Mouse (Mus musculus): Measurements from ENCODE around the gene Mthfr. TPM values are rescaled to one million over a fixed set of nuclear protein-coding genes. Genes with fewer than 3 reads are reported as not detected.

Mthfr gene
- polyA plus RNA-seq, 1 experiment from 2014 or later, result 11.2 TPM

GRCm38 (mm10) chr4:148015418-148015817 lies 23.5 kb upstream of the Mthfr start:
- H3K9me3 ChIP-seq (replicated peaks), result no peaks in the 10 kb centered on the region
- no peak overlapping the region for H3K9ac ChIP-seq
- no peak overlapping the region for H3K4me2 ChIP-seq
- H3K4me3 ChIP-seq, result no peak overlapping the region
- peaks cover 92% of the 10 kb centered on the region for H3K36me3 ChIP-seq
- no peaks in the 10 kb centered on the region for H3K4me1 ChIP-seq (replicated peaks)
- no peak overlapping the region for H3K27ac ChIP-seq
- 77% methylated on average over 10 of the region's 10 CpGs for WGBS
- no peak for ATAC-seq (replicated peaks; ENCODE audit: insufficient number of reproducible peaks, insufficient read depth, low FRiP score, low read depth)
- H3K27me3 ChIP-seq, result no peaks in the 10 kb centered on the region

GRCm38 (mm10) chr4:148016981-148017380 lies 21.9 kb upstream of the Mthfr start:
- Histone ChIP-seq H3K27ac (no peak overlapping the region), H3K4me1 (replicated peaks) (no peaks in the 10 kb centered on the region), H3K36me3 (peaks cover 92% of the 10 kb centered on the region), H3K9ac (no peak overlapping the region), H3K4me2 (no peak overlapping the region), H3K4me3 (no peak overlapping the region), H3K27me3 (no peaks in the 10 kb centered on the region), H3K9me3 (replicated peaks) (no peaks in the 10 kb centered on the region)
- no peak for ATAC-seq (replicated peaks; ENCODE audit: insufficient number of reproducible peaks, insufficient read depth, low FRiP score, low read depth)
- WGBS, result 73% methylated on average over 3 of the region's 3 CpGs

- H3K27me3 ChIP-seq, result no peaks in the 10 kb centered on the region
- ATAC-seq (replicated peaks; ENCODE audit: insufficient number of reproducible peaks, insufficient read depth, low FRiP score, low read depth), result no peak
- no peaks in the 10 kb centered on the region for H3K9me3 ChIP-seq (replicated peaks)
- H3K36me3 ChIP-seq, result peaks cover 92% of the 10 kb centered on the region
- no peak overlapping the region for H3K4me3 ChIP-seq
- WGBS, result 68% methylated on average over 2 of the region's 2 CpGs
- H3K4me1 ChIP-seq (replicated peaks), result no peaks in the 10 kb centered on the region
- no peak overlapping the region for H3K9ac ChIP-seq
- H3K27ac ChIP-seq, result no peak overlapping the region
- H3K4me2 ChIP-seq, result no peak overlapping the region
Observed at GRCm38 (mm10) chr4:148018410-148018809, 20.5 kb upstream of the Mthfr start.

- H3K27me3 ChIP-seq, result no peaks in the 10 kb centered on the region
- H3K9ac ChIP-seq, result no peak overlapping the region
- 83% methylated on average over 3 of the region's 3 CpGs for WGBS
- no peak overlapping the region for H3K4me3 ChIP-seq
- H3K4me1 ChIP-seq (replicated peaks), result no peaks in the 10 kb centered on the region
- no peaks in the 10 kb centered on the region for H3K9me3 ChIP-seq (replicated peaks)
- peaks cover 78% of the 10 kb centered on the region for H3K36me3 ChIP-seq
- ATAC-seq (replicated peaks; ENCODE audit: insufficient number of reproducible peaks, insufficient read depth, low FRiP score, low read depth), result no peak
- H3K4me2 ChIP-seq, result no peak overlapping the region
- no peak overlapping the region for H3K27ac ChIP-seq
Observed at GRCm38 (mm10) chr4:148024003-148024402, 14.9 kb upstream of the Mthfr start.

GRCm38 (mm10) chr4:148029297-148029696 lies 9.6 kb upstream of the Mthfr start:
- Histone ChIP-seq H3K9ac (no peak overlapping the region), H3K4me3 (no peak overlapping the region), H3K27me3 (no peaks in the 10 kb centered on the region), H3K9me3 (replicated peaks) (no peaks in the 10 kb centered on the region), H3K36me3 (peaks cover 39% of the 10 kb centered on the region), H3K4me2 (no peak overlapping the region), H3K4me1 (replicated peaks) (no peaks in the 10 kb centered on the region), H3K27ac (no peak overlapping the region)
- WGBS, result 93% methylated on average over 7 of the region's 7 CpGs
- ATAC-seq (replicated peaks; ENCODE audit: insufficient number of reproducible peaks, insufficient read depth, low FRiP score, low read depth), result no peak

GRCm38 (mm10) chr4:148030506-148030905 lies 8.4 kb upstream of the Mthfr start:
- no peak overlapping the region for H3K4me3 ChIP-seq
- 86% methylated on average over 5 of the region's 5 CpGs for WGBS
- no peak overlapping the region for H3K9ac ChIP-seq
- H3K4me1 ChIP-seq (replicated peaks), result no peaks in the 10 kb centered on the region
- ATAC-seq (replicated peaks; ENCODE audit: insufficient number of reproducible peaks, insufficient read depth, low FRiP score, low read depth), result no peak
- no peak overlapping the region for H3K27ac ChIP-seq
- no peaks in the 10 kb centered on the region for H3K9me3 ChIP-seq (replicated peaks)
- no peaks in the 10 kb centered on the region for H3K27me3 ChIP-seq
- H3K4me2 ChIP-seq, result no peak overlapping the region
- H3K36me3 ChIP-seq, result peaks cover 40% of the 10 kb centered on the region

GRCm38 (mm10) chr4:148033858-148034410 lies 4.9 kb upstream of the Mthfr start:
- Histone ChIP-seq H3K4me3 (no peak overlapping the region), H3K9ac (no peak overlapping the region), H3K4me1 (replicated peaks) (peaks cover 10% of the 10 kb centered on the region), H3K9me3 (replicated peaks) (no peaks in the 10 kb centered on the region), H3K36me3 (peaks cover 16% of the 10 kb centered on the region), H3K4me2 (no peak overlapping the region), H3K27me3 (no peaks in the 10 kb centered on the region), H3K27ac (no peak overlapping the region)
- ATAC-seq (replicated peaks; ENCODE audit: insufficient number of reproducible peaks, insufficient read depth, low FRiP score, low read depth), result no peak
- 83% methylated on average over 7 of the region's 7 CpGs for WGBS

- no peak overlapping the region for H3K4me3 ChIP-seq
- no peak for ATAC-seq (replicated peaks; ENCODE audit: insufficient number of reproducible peaks, insufficient read depth, low FRiP score, low read depth)
- H3K27me3 ChIP-seq, result no peaks in the 10 kb centered on the region
- no peak overlapping the region for H3K4me2 ChIP-seq
- H3K27ac ChIP-seq, result no peak overlapping the region
- H3K36me3 ChIP-seq, result peaks cover 10% of the 10 kb centered on the region; the same call in 1 of the 2 replicates
- H3K9me3 ChIP-seq (replicated peaks), result no peaks in the 10 kb centered on the region
- peaks cover 24% of the 10 kb centered on the region for H3K4me1 ChIP-seq (replicated peaks)
- WGBS, result 90% methylated on average over 3 of the region's 3 CpGs
- H3K9ac ChIP-seq, result no peak overlapping the region
Observed at GRCm38 (mm10) chr4:148035440-148035839, 3.4 kb upstream of the Mthfr start.

GRCm38 (mm10) chr4:148038079-148038599 lies 738 bp upstream of the Mthfr start:
- H3K4me2 ChIP-seq, result peak overlapping the region; percentile 76
- H3K27ac ChIP-seq, result peak overlapping the region; percentile 87
- 6% methylated on average over 26 of the region's 26 CpGs for WGBS
- H3K27me3 ChIP-seq, result no peaks in the 10 kb centered on the region
- peak overlapping the region; percentile 69 for H3K9ac ChIP-seq
- H3K4me1 ChIP-seq (replicated peaks), result peaks cover 46% of the 10 kb centered on the region
- H3K9me3 ChIP-seq (replicated peaks), result no peaks in the 10 kb centered on the region
- peaks cover 6% of the 10 kb centered on the region; the same call in 1 of the 2 replicates for H3K36me3 ChIP-seq
- ATAC-seq (replicated peaks; ENCODE audit: insufficient number of reproducible peaks, insufficient read depth, low FRiP score, low read depth), result no peak
- peak overlapping the region; percentile 81 for H3K4me3 ChIP-seq

- H3K27me3 ChIP-seq, result no peaks in the 10 kb centered on the region
- peak overlapping the region; percentile 83 for H3K27ac ChIP-seq
- H3K9me3 ChIP-seq (replicated peaks), result no peaks in the 10 kb centered on the region
- peak overlapping the region; percentile 85 for H3K4me2 ChIP-seq
- H3K4me3 ChIP-seq, result peak overlapping the region; percentile 81
- no peak for ATAC-seq (replicated peaks; ENCODE audit: insufficient number of reproducible peaks, insufficient read depth, low FRiP score, low read depth)
- peak overlapping the region; percentile 64 for H3K9ac ChIP-seq
- 22% methylated on average over 19 of the region's 19 CpGs for WGBS
- H3K4me1 ChIP-seq (replicated peaks), result peaks cover 52% of the 10 kb centered on the region
- peaks cover 13% of the 10 kb centered on the region for H3K36me3 ChIP-seq
Observed at GRCm38 (mm10) chr4:148039254-148040028, 564 bp downstream of the Mthfr start.

- Histone ChIP-seq H3K4me3 (peak overlapping the region; percentile 81), H3K27ac (peak overlapping the region; percentile 83), H3K4me2 (peak overlapping the region; percentile 85), H3K4me1 (replicated peaks) (peaks cover 52% of the 10 kb centered on the region), H3K36me3 (peaks cover 15% of the 10 kb centered on the region), H3K27me3 (no peaks in the 10 kb centered on the region), H3K9ac (peak overlapping the region; percentile 57), H3K9me3 (replicated peaks) (no peaks in the 10 kb centered on the region)
- 64% methylated on average over 15 of the region's 15 CpGs for WGBS
- no peak for ATAC-seq (replicated peaks; ENCODE audit: insufficient number of reproducible peaks, insufficient read depth, low FRiP score, low read depth)
Observed at GRCm38 (mm10) chr4:148040029-148040830, 1.4 kb downstream of the Mthfr start.
